Mouse (Mus musculus): Measurements from ENCODE around the gene Gm4871.

Gene Gm4871

DNA sequence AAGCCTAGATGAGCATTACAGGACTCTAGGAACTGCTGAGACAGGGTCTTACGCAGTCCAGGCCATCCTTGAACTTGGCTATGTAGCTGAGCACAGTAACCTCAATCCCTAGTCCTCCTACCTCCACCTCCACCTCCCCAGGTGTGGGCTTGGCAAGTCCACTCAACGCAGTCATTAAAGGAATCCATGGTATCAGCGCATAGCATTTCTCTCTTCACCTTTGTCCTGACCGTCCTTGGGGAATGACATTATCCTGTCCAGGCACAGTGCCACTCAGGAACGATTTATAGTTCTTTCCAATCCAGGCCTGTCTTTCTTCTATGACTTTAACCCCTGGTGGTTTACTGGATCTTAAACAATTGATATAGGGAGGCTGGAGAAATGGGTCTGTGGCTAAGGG is 42.1 kb downstream of the Gm4871 start:
- no peak for ATAC-seq (ENCODE audit: low TSS enrichment)

DNA sequence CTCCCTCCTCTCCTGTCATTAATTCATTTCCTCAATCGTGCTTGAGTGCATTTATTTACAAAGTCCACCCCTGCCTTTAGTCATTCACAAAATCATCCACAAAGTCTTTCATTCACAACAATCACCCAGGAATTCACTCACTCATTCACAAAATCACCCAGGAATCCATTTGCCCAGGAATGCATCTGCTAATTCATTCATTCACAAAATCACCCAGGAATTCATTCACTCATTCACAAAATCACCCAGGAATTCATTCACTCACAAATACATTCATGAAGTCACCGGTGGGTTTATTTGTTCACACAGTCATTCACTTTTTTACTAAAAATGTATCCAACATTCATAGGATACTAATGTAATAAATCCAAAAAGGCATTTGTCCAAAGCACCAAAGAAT is 42.5 kb downstream of the Gm4871 start:
- no peak for ATAC-seq (ENCODE audit: low TSS enrichment)

DNA sequence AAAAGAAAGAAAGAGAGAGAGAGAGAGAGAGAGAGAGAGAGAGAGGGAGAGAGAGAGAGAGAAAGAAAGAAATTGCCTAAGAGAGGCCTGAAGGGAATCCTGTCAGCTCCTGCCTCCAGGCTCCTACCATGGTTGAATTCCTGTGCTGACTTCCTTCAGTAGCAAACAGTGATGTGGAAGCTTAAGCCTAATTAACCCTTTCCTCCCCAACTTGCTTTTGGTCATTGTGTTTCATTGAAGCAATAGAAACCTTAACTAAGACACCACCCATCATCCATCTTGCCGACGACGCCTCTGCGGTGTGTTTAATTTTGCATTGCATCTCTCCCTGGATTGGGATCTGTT is 43.5 kb downstream of the Gm4871 start:
- ATAC-seq (ENCODE audit: low TSS enrichment), result no peak

DNA sequence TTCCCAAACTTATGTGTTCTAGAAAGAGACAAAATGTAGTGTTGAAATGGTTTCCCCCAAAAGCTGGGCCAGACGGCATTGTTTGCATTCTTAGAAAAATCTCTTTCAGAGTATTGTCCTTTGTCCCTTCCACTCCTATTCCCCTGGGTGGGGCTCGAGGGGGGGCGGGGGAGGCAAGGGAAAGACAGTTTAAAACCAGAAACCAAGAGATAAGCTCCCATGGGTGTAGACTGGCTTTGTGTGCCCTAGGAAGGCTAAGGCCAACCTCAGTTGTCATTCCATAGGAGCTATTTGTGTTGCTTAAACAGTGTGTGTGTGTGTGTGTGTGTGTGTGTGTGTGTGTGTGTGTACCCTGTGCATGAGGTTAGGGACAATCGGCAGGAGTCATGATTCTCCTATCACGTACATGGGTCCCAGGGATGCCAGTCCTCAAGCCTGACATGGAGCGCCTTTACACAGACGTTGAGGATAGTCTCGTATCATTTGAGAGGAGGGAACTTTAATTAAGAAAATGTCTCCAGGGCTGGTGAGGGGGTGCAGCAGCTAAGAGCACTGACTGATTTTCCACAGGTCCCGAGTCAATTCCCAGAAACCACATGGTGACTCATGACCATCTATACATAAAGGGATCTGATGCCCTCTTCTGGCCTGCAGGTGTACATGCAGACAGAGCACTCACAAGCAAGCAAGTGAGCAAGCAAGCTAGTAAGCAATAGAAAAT is 44.1 kb downstream of the Gm4871 start:
- ATAC-seq (ENCODE audit: low TSS enrichment), result peak; percentile 73; the same call in 1 of the 2 replicates

DNA sequence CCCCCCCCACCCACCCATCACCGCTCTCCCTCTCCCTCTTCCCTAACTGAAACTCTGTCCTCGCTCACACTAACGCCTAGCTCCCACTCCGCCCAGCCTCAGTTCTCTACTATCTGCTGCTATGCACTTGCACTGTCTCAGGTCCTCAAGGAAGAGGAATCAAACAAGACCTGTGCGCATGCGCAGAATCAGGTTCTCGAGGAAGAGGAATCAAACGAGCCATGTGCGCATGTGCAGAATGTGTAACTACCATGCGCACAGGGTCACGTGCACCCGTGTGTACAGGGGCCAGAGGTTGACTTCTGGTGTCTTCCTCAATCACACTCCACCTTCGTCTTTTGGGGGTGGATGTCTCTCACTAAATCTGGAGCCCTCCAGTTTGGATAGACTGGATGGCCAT is 45.0 kb downstream of the Gm4871 start:
- no peak for ATAC-seq (ENCODE audit: low TSS enrichment)

DNA sequence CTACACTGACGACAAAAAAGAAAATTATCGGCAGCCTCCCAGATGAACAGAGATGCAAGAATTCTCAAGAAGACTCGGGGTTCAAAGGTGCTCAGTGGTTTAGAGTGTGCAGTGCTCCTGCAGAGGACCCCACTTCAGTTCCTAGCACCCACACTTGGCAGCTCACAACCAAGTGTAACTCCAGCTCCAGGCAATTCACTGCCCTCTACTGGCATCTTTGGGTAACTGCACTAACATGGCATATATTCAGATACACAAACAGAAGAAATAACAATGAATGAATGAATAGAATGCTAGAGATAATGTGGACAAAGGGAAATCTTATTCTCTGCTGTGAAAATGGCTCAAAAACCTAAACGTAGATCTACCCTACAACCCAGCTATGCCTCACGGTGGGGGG is 47.7 kb downstream of the Gm4871 start:
- no peak for ATAC-seq (ENCODE audit: low TSS enrichment)

DNA sequence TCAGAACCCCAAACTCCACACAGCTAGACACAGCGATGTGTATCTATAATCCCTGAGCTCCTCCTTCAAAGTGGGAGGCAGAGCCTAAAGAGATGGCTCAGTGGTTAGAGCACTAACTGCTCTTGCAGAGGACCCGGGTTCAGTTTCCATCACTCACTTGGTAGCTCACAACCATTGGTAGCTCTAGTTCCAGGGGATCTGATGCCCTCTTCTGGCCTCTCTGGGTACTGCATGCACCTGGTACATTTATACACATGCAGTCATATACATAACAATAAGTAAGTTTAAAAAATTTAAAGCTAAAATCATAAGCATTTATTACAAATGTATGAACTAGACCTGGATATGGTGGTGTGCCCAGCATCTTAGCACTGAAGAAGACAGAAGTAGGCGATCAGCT is 49.3 kb downstream of the Gm4871 start:
- ATAC-seq (ENCODE audit: low TSS enrichment), result no peak
